Mouse (Mus musculus) thymus, postnatal 36 days (tissue): ENCODE results near the gene Padi1.
A peak's percentile ranks its signal among the peaks of the same experiment; 100 is the strongest.

Experiments used
- DNase-seq, 2 experiments: peaks; one replicate each; pipeline ENCODE4 v3.0.0; 2022; ENCODE audit warnings: mixed read lengths in 2 of 2

The Padi1 gene

GRCm38 (mm10) chr4:140779803-140780397 is 65.7 kb downstream of the Padi1 start:
- DNase-seq, result no peak

- DNase-seq, result no peak
Observed at GRCm38 (mm10) chr4:140776623-140777022, 69.0 kb downstream of the Padi1 start.

- DNase-seq, result peak; percentile 59 to 79
Observed at GRCm38 (mm10) chr4:140775876-140776275, 69.7 kb downstream of the Padi1 start.

DNA sequence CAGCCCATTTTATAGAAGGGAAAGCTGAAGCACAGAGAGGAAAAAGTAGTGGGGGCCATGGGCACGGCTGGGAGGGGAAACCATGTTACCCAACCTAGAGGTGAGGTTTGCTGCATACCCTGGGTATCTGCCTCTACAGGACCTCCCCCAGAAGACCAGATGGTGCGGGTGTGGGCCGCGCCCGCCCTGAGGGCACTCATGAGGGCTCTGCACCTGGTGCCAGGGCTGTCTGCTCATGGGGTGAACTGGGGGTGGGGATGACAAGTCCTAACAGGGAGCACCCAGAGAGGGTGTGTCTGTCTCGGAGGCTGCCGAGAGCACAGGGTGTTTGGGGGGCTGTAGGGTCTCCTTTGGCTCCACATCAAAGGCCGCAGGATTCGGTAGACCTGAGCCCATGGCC is 70.7 kb downstream of the Padi1 start:
- peak; percentile 61 to 86 for DNase-seq

GRCm38 (mm10) chr4:140774025-140774800 is 71.4 kb downstream of the Padi1 start, which contains the start of gene Padi4:
Gene Padi4, minus strand, starts transcription at chr4:140774236.
- DNase-seq, result no peak

- no peak for DNase-seq
Observed at GRCm38 (mm10) chr4:140771091-140771490, 74.5 kb downstream of the Padi1 start.

GRCm38 (mm10) chr4:140770433-140770832 is 75.1 kb downstream of the Padi1 start:
- DNase-seq, result no peak

DNA sequence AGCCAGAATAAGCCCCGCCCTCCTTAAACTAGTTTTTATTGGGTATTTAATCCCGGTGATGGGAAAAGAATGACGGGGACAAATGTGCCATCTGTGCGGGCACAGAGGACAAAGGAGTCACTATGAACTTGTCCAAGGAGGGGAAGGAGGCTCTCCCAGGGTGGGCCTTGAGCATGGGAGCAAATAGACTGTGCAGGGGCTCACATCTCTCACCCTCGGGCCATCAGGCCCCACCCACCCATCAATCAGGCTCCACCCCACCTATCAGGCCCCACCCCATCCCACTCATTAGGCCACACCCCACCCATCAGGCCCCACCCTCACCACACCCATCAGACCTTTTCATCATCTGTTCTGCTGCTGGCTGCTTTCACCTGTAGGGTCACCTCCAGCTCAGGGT is 76.6 kb downstream of the Padi1 start:
- DNase-seq, result no peak

DNA sequence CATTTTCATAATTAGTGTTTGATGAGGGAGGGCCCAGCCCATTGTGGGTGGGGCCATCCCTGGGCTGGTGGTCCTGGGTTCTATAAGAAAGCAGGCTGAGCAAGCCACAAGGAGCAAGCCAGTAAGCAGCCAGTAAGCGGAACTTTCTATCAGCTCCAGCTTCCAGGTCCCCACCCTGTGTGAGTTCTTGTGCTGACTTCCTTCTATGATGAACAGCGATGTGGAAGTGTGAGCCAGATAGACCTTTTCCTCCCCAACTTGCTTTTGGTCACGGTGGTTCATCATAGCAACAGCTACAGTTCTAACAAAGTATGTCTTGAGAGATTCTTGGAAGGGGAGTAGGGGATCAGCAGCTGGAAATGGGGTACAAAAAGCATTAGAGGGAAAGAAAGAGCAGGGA is 79.6 kb downstream of the Padi1 start:
- DNase-seq, result no peak

GRCm38 (mm10) chr4:140763158-140763557 is 82.4 kb downstream of the Padi1 start:
- DNase-seq, result peak; percentile 80 to 81
